Mouse (Mus musculus): Measurements from ENCODE around the gene Kcnk4. TPM values are rescaled to one million over a fixed set of nuclear protein-coding genes. Genes with fewer than 3 reads are reported as not detected.
A peak's percentile ranks its signal among the peaks of the same experiment; 100 is the strongest.

The Kcnk4 gene
- polyA plus RNA-seq, 1 experiment from 2014 or later, result 0.30 TPM

GRCm38 (mm10) chr19:6951381-6951968, 17.2 kb upstream of the Kcnk4 start:
- no peaks in the 10 kb centered on the region for H3K9me3 ChIP-seq (ENCODE audit: low read length)

GRCm38 (mm10) chr19:6950613-6951153, 16.4 kb upstream of the Kcnk4 start:
- peak overlapping the region; percentile 69 for H3K9ac ChIP-seq (replicated peaks; ENCODE audit: low read depth)
- H3K36me3 ChIP-seq (ENCODE audit: insufficient read depth, low read length), result 0 out of 2 replicates have a peak, but pooled peaks cover under 1% of the 10 kb centered on the region
- WGBS, result under 1% methylated on average over 26 of the region's 28 CpGs
- no peaks in the 10 kb centered on the region for H3K27me3 ChIP-seq (replicated peaks; ENCODE audit: insufficient read depth, low read length)
- ATAC-seq (peak; percentile 3; the same call in 1 of the 2 replicates), DNase-seq (ENCODE audit: low spot score) (peak; percentile 75)
- H3K9me3 ChIP-seq (ENCODE audit: low read length), result no peaks in the 10 kb centered on the region
- H3K27ac ChIP-seq (ENCODE audit: low read length), result peak overlapping the region; percentile 99
- peak overlapping the region; percentile 91 for H3K4me2 ChIP-seq (replicated peaks; ENCODE audit: low read depth, low read length)
- TF ChIP-seq CTCF (IDR thresholded peaks at IDR 0.05), result no peak
- no peak for TF ChIP-seq EP300 (IDR thresholded peaks at IDR 0.05)
- H3K4me1 ChIP-seq (ENCODE audit: insufficient read depth, low read depth, low read length), result peaks cover 16% of the 10 kb centered on the region; the same call in 1 of the 2 replicates
- peak overlapping the region; percentile 64 for H3K4me3 ChIP-seq (ENCODE audit: low read depth, low read length)

More at GRCm38 (mm10) chr19:6951381-6951968, 17.2 kb upstream of the Kcnk4 start:
- TF ChIP-seq CTCF (IDR thresholded peaks at IDR 0.05) (no peak; the same call in 1 of the 2 replicates), EP300 (IDR thresholded peaks at IDR 0.05) (peak; percentile 96)
- peak overlapping the region; percentile 72 for H3K9ac ChIP-seq (replicated peaks; ENCODE audit: low read depth)
- peak overlapping the region; percentile 91 for H3K4me2 ChIP-seq (replicated peaks; ENCODE audit: low read depth, low read length)
- ATAC-seq (peak; percentile 78), DNase-seq (ENCODE audit: low spot score) (peak; percentile 99)
- WGBS, result under 1% methylated on average over 35 of the region's 35 CpGs
- peaks cover 16% of the 10 kb centered on the region; the same call in 1 of the 2 replicates for H3K4me1 ChIP-seq (ENCODE audit: insufficient read depth, low read depth, low read length)
- 0 out of 2 replicates have a peak, but pooled peaks cover 9% of the 10 kb centered on the region for H3K36me3 ChIP-seq (ENCODE audit: insufficient read depth, low read length)
- H3K27ac ChIP-seq (ENCODE audit: low read length), result peak overlapping the region; percentile 99
- H3K4me3 ChIP-seq (ENCODE audit: low read depth, low read length), result peak overlapping the region; percentile 64
- no peaks in the 10 kb centered on the region for H3K27me3 ChIP-seq (replicated peaks; ENCODE audit: insufficient read depth, low read length)

DNA sequence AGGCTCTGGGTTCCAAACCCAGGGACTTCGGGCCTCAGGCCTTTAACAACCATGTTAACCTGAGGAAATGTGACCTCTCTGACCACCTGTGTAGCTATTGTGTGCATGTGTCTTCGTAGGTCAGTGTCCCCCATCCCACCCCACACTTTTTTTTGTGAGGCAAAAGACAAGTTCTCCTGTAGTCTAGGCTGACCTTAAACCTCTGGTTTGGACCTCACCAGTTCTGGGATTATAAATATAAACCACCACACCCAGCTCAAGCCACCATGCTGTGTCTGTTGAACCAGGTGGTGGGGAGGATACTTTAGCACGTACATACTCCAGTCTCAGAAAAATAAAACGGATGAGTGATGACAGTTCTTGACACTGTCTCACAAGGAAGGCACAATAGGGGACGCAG, 15.6 kb upstream of the Kcnk4 start:
- Histone ChIP-seq H3K4me1 (ENCODE audit: insufficient read depth, low read depth, low read length) (peaks cover 16% of the 10 kb centered on the region; the same call in 1 of the 2 replicates), H3K9me3 (ENCODE audit: low read length) (no peaks in the 10 kb centered on the region), H3K4me3 (ENCODE audit: low read depth, low read length) (peak overlapping the region; percentile 64), H3K4me2 (replicated peaks; ENCODE audit: low read depth, low read length) (peak overlapping the region; percentile 91; the same call in 1 of the 2 replicates), H3K9ac (replicated peaks; ENCODE audit: low read depth) (peak overlapping the region; percentile 69), H3K36me3 (ENCODE audit: insufficient read depth, low read length) (no peaks in the 10 kb centered on the region), H3K27me3 (replicated peaks; ENCODE audit: insufficient read depth, low read length) (no peaks in the 10 kb centered on the region), H3K27ac (ENCODE audit: low read length) (no peak overlapping the region)
- no peak for ATAC-seq
- no peak for DNase-seq (ENCODE audit: low spot score)
- no peak for TF ChIP-seq CTCF (IDR thresholded peaks at IDR 0.05)
- TF ChIP-seq EP300 (IDR thresholded peaks at IDR 0.05), result no peak
- 62% methylated on average over 5 of the region's 5 CpGs for whole genome bisulfite sequencing

GRCm38 (mm10) chr19:6949532-6949931, 15.2 kb upstream of the Kcnk4 start:
- 83% methylated on average over 5 of the region's 5 CpGs for WGBS

DNA sequence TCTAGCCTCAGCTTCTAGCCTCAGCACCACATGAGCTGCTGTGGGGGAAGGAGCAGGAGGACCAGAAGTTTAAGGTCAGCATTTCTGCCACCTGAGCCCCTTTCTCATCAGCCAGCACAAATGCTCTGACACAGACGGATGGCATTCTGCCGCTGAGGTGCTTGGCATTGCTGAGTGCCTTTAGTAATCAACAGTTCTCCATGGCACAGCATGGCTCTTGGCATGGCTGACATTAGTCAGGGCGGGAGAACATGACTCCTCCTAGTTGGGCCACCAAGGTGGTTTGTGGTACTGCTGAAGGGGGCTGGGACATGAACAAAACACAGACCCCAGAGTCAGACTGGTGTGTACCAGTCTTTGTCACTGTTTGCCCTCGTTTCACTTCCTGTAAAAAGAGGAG, 13.9 kb upstream of the Kcnk4 start:
- H3K9ac ChIP-seq (replicated peaks; ENCODE audit: low read depth), result no peak overlapping the region
- no peaks in the 10 kb centered on the region for H3K27me3 ChIP-seq (replicated peaks; ENCODE audit: insufficient read depth, low read length)
- H3K4me2 ChIP-seq (replicated peaks; ENCODE audit: low read depth, low read length), result no peak overlapping the region
- H3K4me1 ChIP-seq (ENCODE audit: insufficient read depth, low read depth, low read length), result peaks cover 6% of the 10 kb centered on the region; the same call in 1 of the 2 replicates
- no peaks in the 10 kb centered on the region for H3K9me3 ChIP-seq (ENCODE audit: low read length)
- H3K27ac ChIP-seq (ENCODE audit: low read length), result no peak overlapping the region
- DNase-seq (ENCODE audit: low spot score) (no peak), ATAC-seq (no peak)
- H3K4me3 ChIP-seq (ENCODE audit: low read depth, low read length), result no peak overlapping the region
- H3K36me3 ChIP-seq (ENCODE audit: insufficient read depth, low read length), result no peaks in the 10 kb centered on the region
- TF ChIP-seq EP300 (IDR thresholded peaks at IDR 0.05) (no peak), CTCF (IDR thresholded peaks at IDR 0.05) (no peak)
- WGBS, result 80% methylated on average over 4 of the region's 4 CpGs

More at GRCm38 (mm10) chr19:6949532-6949931, 15.2 kb upstream of the Kcnk4 start:
- Histone ChIP-seq H3K9me3 (ENCODE audit: low read length) (no peaks in the 10 kb centered on the region), H3K4me2 (replicated peaks; ENCODE audit: low read depth, low read length) (no peak overlapping the region), H3K9ac (replicated peaks; ENCODE audit: low read depth) (no peak overlapping the region), H3K27ac (ENCODE audit: low read length) (no peak overlapping the region), H3K27me3 (replicated peaks; ENCODE audit: insufficient read depth, low read length) (no peaks in the 10 kb centered on the region), H3K4me3 (ENCODE audit: low read depth, low read length) (no peak overlapping the region), H3K4me1 (ENCODE audit: insufficient read depth, low read depth, low read length) (peaks cover 16% of the 10 kb centered on the region; the same call in 1 of the 2 replicates), H3K36me3 (ENCODE audit: insufficient read depth, low read length) (no peaks in the 10 kb centered on the region)
- ATAC-seq, result no peak
- TF ChIP-seq EP300 (IDR thresholded peaks at IDR 0.05), result no peak
- DNase-seq (ENCODE audit: low spot score), result no peak

DNA sequence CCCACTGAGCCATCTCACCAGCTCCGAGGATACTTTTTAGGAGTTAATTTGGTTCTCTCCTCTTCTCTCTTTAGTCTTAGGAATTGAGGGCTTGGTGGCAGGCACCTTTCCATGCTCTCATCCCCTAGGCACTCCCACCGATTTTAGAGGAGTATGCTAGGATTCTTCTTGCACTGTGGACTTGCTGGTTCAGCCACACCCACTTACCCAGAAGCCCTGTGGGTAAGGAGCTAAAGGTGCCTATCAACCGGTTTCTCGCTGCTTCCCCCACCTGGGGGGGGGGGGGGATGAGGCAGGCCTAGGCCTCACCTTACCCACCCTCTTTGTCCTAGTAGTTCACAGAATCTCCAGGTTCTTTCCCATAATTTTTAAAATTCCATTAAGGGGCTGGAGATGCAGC, 13.4 kb upstream of the Kcnk4 start:
- TF ChIP-seq EP300 (IDR thresholded peaks at IDR 0.05), result no peak
- no peak for TF ChIP-seq CTCF (IDR thresholded peaks at IDR 0.05)

More for the DNA sequence above, 13.4 kb upstream of the Kcnk4 start:
- H3K27me3 ChIP-seq (replicated peaks; ENCODE audit: insufficient read depth, low read length), result no peaks in the 10 kb centered on the region
- 61% methylated on average over 4 of the region's 4 CpGs for WGBS
- no peak overlapping the region for H3K4me3 ChIP-seq (ENCODE audit: low read depth, low read length)
- H3K4me2 ChIP-seq (replicated peaks; ENCODE audit: low read depth, low read length), result no peak overlapping the region
- peaks cover 5% of the 10 kb centered on the region for H3K4me1 ChIP-seq (ENCODE audit: insufficient read depth, low read depth, low read length)
- H3K9me3 ChIP-seq (ENCODE audit: low read length), result no peaks in the 10 kb centered on the region
- DNase-seq (ENCODE audit: low spot score) (no peak), ATAC-seq (no peak)
- no peak overlapping the region for H3K27ac ChIP-seq (ENCODE audit: low read length)
- H3K9ac ChIP-seq (replicated peaks; ENCODE audit: low read depth), result no peak overlapping the region
- no peaks in the 10 kb centered on the region for H3K36me3 ChIP-seq (ENCODE audit: insufficient read depth, low read length)
